Mouse (Mus musculus): ENCODE measurements at regions not wholly inside any gene's neighbourhood (a gene's known extent, or its start where the extent isn't known, plus 50 kb on each side); places are given as distances from the start of the nearest gene placed in this dataset.

GRCm38 (mm10) chr1:43264407-43264889, 67.7 kb upstream of the Fhl2 start:
- no peaks in the 10 kb centered on the region for H3K79me2 ChIP-seq (ENCODE audit: control insufficient read depth, insufficient read depth, low read length, poor library complexity)
- DNase-seq (ENCODE audit: low read depth, low spot score) = peak; percentile 68
- no peak overlapping the region for H3K4me3 ChIP-seq (ENCODE audit: control insufficient read depth in 1 of 2, insufficient read depth in 1 of 2, low read depth in 2 of 2, low read length in 2 of 2)

GRCm38 (mm10) chr1:43265699-43266455, 69.1 kb upstream of the Fhl2 start:
- TF ChIP-seq ZKSCAN1 (IDR thresholded peaks at IDR 0.05; ENCODE audit: low read depth, low read length) = no peak

More at GRCm38 (mm10) chr1:43264407-43264889, 67.7 kb upstream of the Fhl2 start:
- TF ChIP-seq POLR2AphosphoS2 (IDR thresholded peaks at IDR 0.05; ENCODE audit: low read length) (no peak), MYC (IDR thresholded peaks at IDR 0.05; ENCODE audit: low read depth, low read length) (peak; percentile 76; the same call in 1 of the 2 replicates), SMC3 (IDR thresholded peaks at IDR 0.05; ENCODE audit: low read depth, low read length) (peak; percentile 94), USF1 (IDR thresholded peaks at IDR 0.05; ENCODE audit: low read depth, low read length) (0 out of 2 replicates have a peak, but pooled peaks have one; percentile 17), MEF2A (IDR thresholded peaks at IDR 0.05; ENCODE audit: extremely low read depth, insufficient replicate concordance, low read depth, low read length, poor library complexity, severe bottlenecking) (no peak), MYB (IDR thresholded peaks at IDR 0.05; ENCODE audit: low read depth, low read length) (no peak), CHD1 (IDR thresholded peaks at IDR 0.05; ENCODE audit: low read depth, low read length) (no peak), TBP (IDR thresholded peaks at IDR 0.05; ENCODE audit: low read depth, low read length) (no peak), BHLHE40 (IDR thresholded peaks at IDR 0.05; ENCODE audit: borderline replicate concordance, low read depth, low read length) (no peak), RCOR1 (IDR thresholded peaks at IDR 0.05; ENCODE audit: low read depth, low read length) (no peak), HCFC1 (IDR thresholded peaks at IDR 0.05; ENCODE audit: low read depth, low read length) (no peak), EP300 (IDR thresholded peaks at IDR 0.05; ENCODE audit: low read depth in 1 of 2, low read length in 2 of 2) (no peak), ETS1 (IDR thresholded peaks at IDR 0.05; ENCODE audit: low read depth, low read length) (no peak), RAD21 (IDR thresholded peaks at IDR 0.05; ENCODE audit: low read depth, low read length) (peak; percentile 88), MAX (IDR thresholded peaks at IDR 0.05; ENCODE audit: low read length) (peak; percentile 37; the same call in 1 of the 2 replicates), CTCF (IDR thresholded peaks at IDR 0.05 in 2 of 3, conservative IDR thresholded peaks at IDR 0.05 in 1 of 3; ENCODE audit: control insufficient read depth in 1 of 3, insufficient read depth in 1 of 3, low read depth in 2 of 3, low read length in 3 of 3, poor library complexity in 1 of 3, severe bottlenecking in 1 of 3) (peak; percentile 47 to 89 (median 62)), TCF12 (IDR thresholded peaks at IDR 0.05; ENCODE audit: low read depth, low read length) (no peak), ZC3H11A (IDR thresholded peaks at IDR 0.05; ENCODE audit: low read depth, low read length) (peak; percentile 83), UBTF (IDR thresholded peaks at IDR 0.05; ENCODE audit: borderline replicate concordance, insufficient read depth, low read depth, low read length) (no peak), ZNF384 (IDR thresholded peaks at IDR 0.05; ENCODE audit: low read depth, low read length) (no peak), JUND (IDR thresholded peaks at IDR 0.05; ENCODE audit: low read depth, low read length) (no peak), ZMIZ1 (IDR thresholded peaks at IDR 0.05; ENCODE audit: low read depth, low read length) (no peak), POLR2A (IDR thresholded peaks at IDR 0.05; ENCODE audit: control insufficient read depth in 1 of 2, insufficient read depth in 1 of 2, low read depth in 1 of 2, low read length in 2 of 2, poor library complexity in 1 of 2) (no peak)
- H3K27ac ChIP-seq (ENCODE audit: control insufficient read depth, low read depth, low read length) = no peak overlapping the region
- no peaks in the 10 kb centered on the region for H3K36me3 ChIP-seq (ENCODE audit: control insufficient read depth in 1 of 2, insufficient read depth in 2 of 2, low read length in 2 of 2)
- no peaks in the 10 kb centered on the region for H3K9me3 ChIP-seq (replicated peaks; ENCODE audit: insufficient read depth, low read length)
- H3K27me3 ChIP-seq (ENCODE audit: control insufficient read depth in 1 of 2, insufficient read depth in 2 of 2, low read length in 2 of 2) = no peaks in the 10 kb centered on the region
- no peak overlapping the region for H3K9ac ChIP-seq (ENCODE audit: control insufficient read depth, low read depth, low read length, poor library complexity, severe bottlenecking)
- no peaks in the 10 kb centered on the region for H3K4me1 ChIP-seq (ENCODE audit: control insufficient read depth in 1 of 2, insufficient read depth in 2 of 2, low read length in 2 of 2)

More at GRCm38 (mm10) chr1:43265699-43266455, 69.1 kb upstream of the Fhl2 start:
- Histone ChIP-seq H3K4me3 (ENCODE audit: control insufficient read depth in 1 of 2, insufficient read depth in 1 of 2, low read depth in 2 of 2, low read length in 2 of 2) (no peak overlapping the region), H3K9ac (ENCODE audit: control insufficient read depth, low read depth, low read length, poor library complexity, severe bottlenecking) (no peak overlapping the region), H3K9me3 (replicated peaks; ENCODE audit: insufficient read depth, low read length) (no peaks in the 10 kb centered on the region), H3K4me1 (ENCODE audit: control insufficient read depth in 1 of 2, insufficient read depth in 2 of 2, low read length in 2 of 2) (no peaks in the 10 kb centered on the region), H3K27me3 (ENCODE audit: control insufficient read depth in 1 of 2, insufficient read depth in 2 of 2, low read length in 2 of 2) (no peaks in the 10 kb centered on the region), H3K36me3 (ENCODE audit: control insufficient read depth in 1 of 2, insufficient read depth in 2 of 2, low read length in 2 of 2) (no peaks in the 10 kb centered on the region), H3K79me2 (ENCODE audit: control insufficient read depth, insufficient read depth, low read length, poor library complexity) (no peaks in the 10 kb centered on the region), H3K27ac (ENCODE audit: control insufficient read depth, low read depth, low read length) (no peak overlapping the region)
- no peak for DNase-seq (ENCODE audit: low read depth, low spot score)
